Mouse (Mus musculus) intestine, embryonic 14.5 days (tissue): ENCODE results near the gene Sumo1. TPM values are rescaled to one million over a fixed set of nuclear protein-coding genes. Genes with fewer than 3 reads are reported as not detected.

Source experiments
- ATAC-seq: fragments of 200-750 bp; cut with Nextera tagmentation; replicated peaks from 2 replicates; pipeline ENCODE4 v1.8.0; 2017; ENCODE audit warnings: low read depth, moderate number of reproducible peaks, moderate TSS enrichment, moderate library complexity; ENCODE audit not compliant: low FRiP score, low TSS enrichment
- DNase-seq: peaks from one replicate; pipeline ENCODE4 v3.0.0-alpha.2; 2018; ENCODE audit warnings: low spot score
- H3K27ac ChIP-seq: fragments of 300-500 bp; sonication (generic); 2 replicates; pipeline ENCODE4 v1.5.1; 2014; ENCODE audit warnings: low read depth, mild to moderate bottlenecking, control low read depth
- H3K27me3 ChIP-seq: fragments of 300-500 bp; sonication (generic); replicated peaks from 2 replicates; pipeline ENCODE4 v1.6.1; 2014; ENCODE audit warnings: low read length, control low read depth; ENCODE audit not compliant: control insufficient read depth, insufficient read depth
- H3K36me3 ChIP-seq: fragments of 300-500 bp; sonication (generic); 2 replicates; pipeline ENCODE4 v1.6.1; 2014; ENCODE audit warnings: low read length, control low read depth; ENCODE audit not compliant: control insufficient read depth, insufficient read depth
- H3K4me1 ChIP-seq: fragments of 300-500 bp; sonication (generic); replicated peaks from 2 replicates; pipeline ENCODE4 v1.6.1; 2014; ENCODE audit warnings: low read length, control low read depth, mixed read lengths; ENCODE audit not compliant: control insufficient read depth, insufficient read depth
- H3K4me2 ChIP-seq: fragments of 300-500 bp; sonication (generic); 2 replicates; pipeline ENCODE4 v1.6.1; 2014; ENCODE audit warnings: low read length
- H3K4me3 ChIP-seq: fragments of 300-500 bp; sonication (generic); 2 replicates; pipeline ENCODE4 v1.5.1; 2014; ENCODE audit warnings: low read depth, low read length, control low read depth, mixed read lengths
- H3K9ac ChIP-seq: fragments of 300-500 bp; sonication (generic); 2 replicates; pipeline ENCODE4 v1.6.1; 2014; ENCODE audit warnings: mild to moderate bottlenecking, low read length
- H3K9me3 ChIP-seq: fragments of 300-500 bp; sonication (generic); 2 replicates; pipeline ENCODE4 v1.6.1; 2016; ENCODE audit warnings: low read length, control low read depth; ENCODE audit not compliant: control insufficient read depth
- WGBS: fragments of 180-500 bp; shearing (Covaris S2); extraction: QIAGEN DNeasy Blood & Tissue Kit; methylation state at CpG from one replicate; pipeline ENCODE4 v1.1.7; 2014; 5-methylcytosine and 5-hydroxymethylcytosine counted together
- polyA plus RNA-seq: library from polyadenylated mRNA; unstranded; fragments of >200 nt; fragmentation: Nextera tagmentation; extraction: Ambion mirVana; gene quantifications from 2 replicates; pipeline ENCODE4 v1.2.1, GENCODE M21; 2014

The Sumo1 gene
- polyA plus RNA-seq, 1 experiment from 2014 or later, result 371 TPM

DNA sequence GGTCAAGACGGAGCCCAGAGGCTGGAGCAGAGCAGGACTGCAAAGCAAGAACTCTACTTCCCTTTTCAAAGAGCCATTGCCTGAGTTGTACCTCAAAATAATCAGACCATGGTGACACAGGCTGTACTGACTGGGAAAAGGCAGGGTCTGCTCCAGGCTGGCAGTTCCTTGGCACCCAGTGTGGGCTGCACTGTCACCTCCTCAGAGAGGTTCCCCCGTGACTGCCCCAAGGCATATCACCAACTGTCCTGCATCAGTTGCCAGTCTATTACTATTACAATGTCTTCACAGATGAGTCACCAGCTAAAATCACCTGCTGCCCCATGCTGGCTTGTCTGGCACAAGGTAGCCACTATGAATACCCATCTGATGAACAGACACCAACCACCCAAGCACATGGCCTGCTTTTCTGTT is 77.0 kb downstream of the Sumo1 start:
- H3K27ac ChIP-seq, result no peak overlapping the region
- H3K9me3 ChIP-seq, result no peaks in the 10 kb centered on the region
- DNase-seq, result no peak
- peaks cover 9% of the 10 kb centered on the region; the same call in 1 of the 2 replicates for H3K4me1 ChIP-seq
- WGBS, result 76% methylated on average over 2 of the region's 2 CpGs
- peaks cover 19% of the 10 kb centered on the region for H3K27me3 ChIP-seq
- H3K4me3 ChIP-seq, result no peak overlapping the region
- no peaks in the 10 kb centered on the region for H3K36me3 ChIP-seq
- H3K9ac ChIP-seq, result no peak overlapping the region
- no peak for ATAC-seq
- H3K4me2 ChIP-seq, result no peak overlapping the region

DNA sequence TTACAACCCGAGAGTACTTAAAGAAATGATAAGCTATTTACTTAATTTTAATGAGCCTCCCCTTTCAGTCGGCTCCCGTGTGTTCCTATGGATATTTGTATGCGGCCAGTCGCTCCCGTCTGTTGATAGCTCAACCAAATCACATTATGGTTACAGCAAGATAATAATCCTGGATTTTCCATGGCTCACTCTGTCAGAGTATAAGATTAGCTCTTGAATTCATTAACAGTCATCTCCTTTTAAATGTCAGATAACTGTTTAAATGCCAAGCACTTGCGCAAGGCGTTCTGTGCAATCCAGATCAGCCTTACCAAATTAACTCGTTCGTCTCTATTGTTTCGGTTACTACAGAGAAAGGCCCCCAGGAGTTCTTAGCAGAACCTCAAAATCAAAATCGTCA is 77.8 kb downstream of the Sumo1 start:
- H3K4me3 ChIP-seq, result no peak overlapping the region
- peaks cover 19% of the 10 kb centered on the region for H3K27me3 ChIP-seq
- no peak overlapping the region for H3K9ac ChIP-seq
- DNase-seq (no peak), ATAC-seq (no peak)
- no peaks in the 10 kb centered on the region for H3K9me3 ChIP-seq
- H3K27ac ChIP-seq, result no peak overlapping the region
- H3K4me1 ChIP-seq, result peaks cover 9% of the 10 kb centered on the region; the same call in 1 of the 2 replicates
- H3K4me2 ChIP-seq, result no peak overlapping the region; the same call in 1 of the 2 replicates
- H3K36me3 ChIP-seq, result no peaks in the 10 kb centered on the region
- WGBS, result 37% methylated on average over 12 of the region's 12 CpGs

DNA sequence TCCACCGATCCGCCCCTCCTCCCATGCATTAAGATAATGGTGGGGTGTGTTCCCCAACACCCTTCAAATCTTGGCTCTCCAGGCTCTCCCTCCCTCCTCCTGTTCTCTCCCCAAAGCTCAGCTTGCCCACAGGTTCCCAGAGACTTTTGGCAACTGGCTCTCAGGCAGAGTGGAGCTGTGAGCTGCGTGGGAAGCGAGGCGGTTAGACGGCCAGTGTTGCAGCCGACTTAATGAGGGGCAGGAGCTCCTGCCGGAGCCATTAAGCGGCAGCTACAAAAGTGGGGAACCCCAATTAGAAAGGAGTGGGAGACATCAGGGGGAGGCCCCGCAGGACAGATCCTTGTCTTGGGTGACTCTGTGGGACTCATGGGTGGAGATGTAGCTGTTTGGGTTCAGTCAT is 78.3 kb downstream of the Sumo1 start:
- Histone ChIP-seq H3K4me1 (peaks cover 9% of the 10 kb centered on the region; the same call in 1 of the 2 replicates), H3K9ac (no peak overlapping the region), H3K36me3 (no peaks in the 10 kb centered on the region), H3K4me3 (no peak overlapping the region), H3K9me3 (no peaks in the 10 kb centered on the region), H3K27me3 (peaks cover 19% of the 10 kb centered on the region), H3K27ac (no peak overlapping the region), H3K4me2 (peak overlapping the region; percentile 22)
- 20% methylated on average over 10 of the region's 10 CpGs for WGBS
- ATAC-seq, result no peak
- no peak for DNase-seq

DNA sequence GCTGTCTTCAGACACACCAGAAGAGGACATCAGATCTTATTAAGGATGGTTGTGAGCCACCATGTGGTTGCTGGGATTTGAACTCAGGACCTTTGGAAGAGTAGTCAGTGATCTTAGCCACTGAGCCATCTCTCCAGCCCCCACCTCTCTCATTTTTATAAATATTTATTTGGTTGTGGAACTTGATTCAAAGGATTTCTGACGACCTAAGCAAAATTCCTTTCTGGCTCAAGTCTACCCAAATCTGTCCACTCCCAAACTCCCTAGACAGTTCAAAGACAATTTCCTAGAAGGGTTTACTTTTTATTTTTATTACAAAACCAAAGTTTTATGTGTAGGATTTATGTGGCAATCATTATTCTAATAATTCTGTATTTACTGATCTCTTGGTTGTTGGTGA is 81.4 kb downstream of the Sumo1 start:
- WGBS, result 50% methylated on average over 1 of the region's 1 CpGs
- H3K9ac ChIP-seq, result no peak overlapping the region
- DNase-seq (no peak), ATAC-seq (no peak)
- no peaks in the 10 kb centered on the region for H3K9me3 ChIP-seq
- H3K4me3 ChIP-seq, result no peak overlapping the region
- H3K27ac ChIP-seq, result no peak overlapping the region
- H3K36me3 ChIP-seq, result no peaks in the 10 kb centered on the region
- H3K4me1 ChIP-seq, result peaks cover 13% of the 10 kb centered on the region; the same call in 1 of the 2 replicates
- H3K27me3 ChIP-seq, result peaks cover 19% of the 10 kb centered on the region
- H3K4me2 ChIP-seq, result no peak overlapping the region

DNA sequence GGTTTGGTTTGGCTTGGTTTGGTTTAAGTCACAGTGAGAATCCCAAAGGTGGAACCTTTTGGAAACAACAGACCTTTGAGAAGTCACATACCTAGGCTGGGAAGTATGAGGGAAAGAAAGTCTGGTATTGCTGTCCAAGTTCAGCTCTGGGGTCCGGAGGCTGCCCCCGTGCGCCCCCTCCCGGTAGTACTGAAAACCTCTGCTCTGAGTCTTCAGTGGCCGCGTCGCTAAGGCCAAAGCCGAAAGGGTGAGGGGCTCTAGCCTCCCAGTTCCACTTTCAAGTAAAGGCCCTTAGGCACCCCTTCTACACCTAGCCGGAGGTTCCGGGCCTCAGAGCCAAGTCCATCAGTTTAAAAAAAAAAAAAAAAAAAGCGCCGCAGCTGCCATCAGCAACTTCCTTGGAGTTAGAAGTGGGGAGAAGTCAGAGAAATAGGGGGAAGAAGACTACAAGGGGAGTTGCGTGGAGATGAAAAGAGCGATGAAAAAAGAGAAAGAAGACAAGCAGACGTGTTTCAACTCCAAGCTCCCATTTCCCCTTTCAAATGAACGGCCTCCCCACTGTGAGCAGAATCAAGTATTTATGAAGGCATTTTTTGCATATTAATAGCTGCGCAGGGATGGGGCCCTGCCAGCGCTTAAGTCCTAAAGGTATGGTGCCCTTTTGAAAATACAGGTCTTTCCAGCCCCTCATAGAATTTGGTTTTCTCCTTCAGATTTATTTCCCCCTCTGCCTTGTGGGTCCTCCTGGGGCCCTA is 85.8 kb downstream of the Sumo1 start:
- ATAC-seq (no peak), DNase-seq (peak; percentile 83)
- Histone ChIP-seq H3K36me3 (no peaks in the 10 kb centered on the region), H3K27me3 (no peaks in the 10 kb centered on the region), H3K9me3 (no peaks in the 10 kb centered on the region), H3K27ac (no peak overlapping the region), H3K4me2 (peak overlapping the region; percentile 38), H3K4me1 (peaks cover 11% of the 10 kb centered on the region), H3K9ac (no peak overlapping the region), H3K4me3 (no peak overlapping the region)
- whole genome bisulfite sequencing, result 19% methylated on average over 18 of the region's 18 CpGs

DNA sequence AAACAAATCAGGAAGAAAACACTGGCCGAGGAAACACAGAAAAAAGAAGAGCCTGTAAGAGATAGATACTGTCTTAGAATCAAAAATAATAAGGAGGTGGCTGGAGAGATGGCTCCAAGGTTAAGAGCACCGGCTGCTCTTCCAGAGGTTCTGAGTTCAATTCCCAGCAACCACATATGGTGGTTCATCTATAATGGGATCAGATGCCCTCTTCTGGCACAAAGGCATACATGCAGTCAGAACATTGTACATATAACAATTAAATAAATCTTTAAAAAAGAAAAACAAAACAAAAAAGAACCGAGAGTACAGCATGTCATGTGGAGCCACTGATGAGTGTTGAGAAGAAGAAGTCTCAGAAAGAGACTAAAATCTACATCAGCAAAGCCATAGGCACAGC is 89.8 kb downstream of the Sumo1 start:
- H3K9ac ChIP-seq, result no peak overlapping the region
- H3K36me3 ChIP-seq, result no peaks in the 10 kb centered on the region
- no peak overlapping the region for H3K4me3 ChIP-seq
- H3K27ac ChIP-seq, result peak overlapping the region; percentile 71; the same call in 1 of the 2 replicates
- H3K27me3 ChIP-seq, result no peaks in the 10 kb centered on the region
- no peaks in the 10 kb centered on the region for H3K9me3 ChIP-seq
- peaks cover 25% of the 10 kb centered on the region for H3K4me1 ChIP-seq
- ATAC-seq, result no peak
- no peak for DNase-seq
- WGBS, result 53% methylated on average over 3 of the region's 3 CpGs
- no peak overlapping the region for H3K4me2 ChIP-seq

DNA sequence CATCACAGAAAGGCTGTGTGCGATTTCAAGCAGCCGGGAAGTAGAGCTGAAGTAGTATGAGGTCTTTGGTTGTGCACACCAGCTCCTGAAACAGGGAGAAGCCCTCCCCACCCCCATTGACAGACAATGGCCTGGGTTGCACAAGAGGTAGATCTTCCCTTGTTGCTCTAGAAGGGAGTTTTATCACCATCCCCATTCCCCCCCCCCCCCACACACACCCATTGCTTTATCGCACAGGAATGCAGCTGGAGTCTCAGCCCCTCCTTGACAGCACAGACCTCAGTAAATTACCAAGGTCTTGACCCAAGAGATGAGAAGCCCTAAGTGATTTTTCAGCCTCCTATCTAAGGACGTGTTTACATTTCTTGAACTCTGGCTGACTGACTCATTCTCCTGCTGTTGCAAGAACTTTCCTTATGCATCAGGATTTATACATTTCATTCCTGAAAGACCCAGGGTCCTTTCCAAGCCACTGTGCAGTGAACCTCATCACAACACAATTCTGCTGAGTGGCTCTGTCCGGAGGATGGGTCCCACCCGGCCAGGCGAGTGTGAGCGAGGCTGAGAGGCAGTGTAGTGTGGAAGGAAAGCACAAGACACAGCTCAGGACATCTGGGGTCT is 90.4 kb downstream of the Sumo1 start:
- no peaks in the 10 kb centered on the region for H3K36me3 ChIP-seq
- DNase-seq (peak; percentile 74), ATAC-seq (peak; percentile 87)
- WGBS, result 9% methylated on average over 8 of the region's 8 CpGs
- no peak overlapping the region for H3K9ac ChIP-seq
- H3K4me1 ChIP-seq, result peaks cover 24% of the 10 kb centered on the region
- peak overlapping the region; percentile 3; the same call in 1 of the 2 replicates for H3K4me2 ChIP-seq
- H3K9me3 ChIP-seq, result no peaks in the 10 kb centered on the region
- H3K27me3 ChIP-seq, result no peaks in the 10 kb centered on the region
- H3K27ac ChIP-seq, result peak overlapping the region; percentile 71
- H3K4me3 ChIP-seq, result no peak overlapping the region

DNA sequence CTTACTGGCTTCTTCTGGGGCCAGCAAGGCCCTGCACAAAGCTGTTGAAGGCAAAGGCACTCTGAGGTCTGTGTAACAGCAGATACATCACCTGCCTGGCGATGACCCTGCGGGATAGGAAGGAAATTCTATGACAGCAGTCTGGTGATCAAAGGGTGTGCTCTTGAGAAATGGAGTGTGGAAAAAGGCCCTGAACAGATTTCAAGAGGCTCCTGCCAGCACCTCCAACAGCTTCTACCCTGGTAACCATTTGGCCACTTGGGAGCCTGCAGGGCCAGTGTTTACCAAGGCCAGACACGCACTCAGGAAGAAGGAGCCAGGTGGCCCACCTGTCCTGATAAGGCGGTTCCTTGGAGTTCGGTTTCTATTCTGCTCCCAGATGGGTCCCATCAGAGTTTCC is 91.3 kb downstream of the Sumo1 start:
- no peak for DNase-seq
- H3K4me1 ChIP-seq, result peaks cover 30% of the 10 kb centered on the region
- no peak overlapping the region for H3K9ac ChIP-seq
- ATAC-seq, result no peak
- H3K36me3 ChIP-seq, result no peaks in the 10 kb centered on the region
- peak overlapping the region; percentile 71 for H3K27ac ChIP-seq
- 28% methylated on average over 5 of the region's 5 CpGs for WGBS
- H3K27me3 ChIP-seq, result no peaks in the 10 kb centered on the region
- H3K4me2 ChIP-seq, result peak overlapping the region; percentile 18; the same call in 1 of the 2 replicates
- H3K4me3 ChIP-seq, result no peak overlapping the region
- no peaks in the 10 kb centered on the region for H3K9me3 ChIP-seq
